Mouse (Mus musculus) 416B (cell line): ENCODE data around the gene Olfr346.

ENCODE experiments used
- DNase-seq: peaks from one replicate; pipeline ENCODE4 v3.0.0; 2011; ENCODE audit warnings: low read depth

Olfr346 gene

GRCm38 (mm10) chr2:36685488-36685887 lies at the start of gene Olfr346:
Gene Olfr346, plus strand, starts transcription at chr2:36685788.
- DNase-seq: no peak

- DNase-seq: no peak
Observed at GRCm38 (mm10) chr2:36639741-36640140, 45.8 kb upstream of the Olfr346 start, which contains the start of gene Olfr345. Gene Olfr345, plus strand, starts transcription at chr2:36640041.

GRCm38 (mm10) chr2:36731602-36732001 lies 46.0 kb downstream of the Olfr346 start, which contains the start of gene Olfr347:
Gene Olfr347, plus strand, starts transcription at chr2:36731902.
- no peak for DNase-seq

GRCm38 (mm10) chr2:36736226-36736625 lies 50.6 kb downstream of the Olfr346 start:
- peak; percentile 51 for DNase-seq
